Mouse (Mus musculus) thymus, postnatal 14 days (tissue): Measurements from ENCODE around the gene Uaca.

Source experiments
- DNase-seq: peaks from one replicate; pipeline ENCODE4 v3.0.0; 2021

The Uaca gene

GRCm38 (mm10) chr9:60887389-60887811, 93.1 kb downstream of the Uaca start:
- no peak for DNase-seq

- DNase-seq: no peak
Observed at GRCm38 (mm10) chr9:60893511-60893910, 99.2 kb downstream of the Uaca start.

GRCm38 (mm10) chr9:60895486-60896110, 101.3 kb downstream of the Uaca start:
- peak; percentile 16 for DNase-seq

GRCm38 (mm10) chr9:60898291-60899020, 104.1 kb downstream of the Uaca start:
- DNase-seq: no peak

GRCm38 (mm10) chr9:60899201-60899600, 104.9 kb downstream of the Uaca start:
- no peak for DNase-seq

- DNase-seq: no peak
Observed at GRCm38 (mm10) chr9:60899797-60900459, 105.6 kb downstream of the Uaca start.

- DNase-seq: no peak
Observed at GRCm38 (mm10) chr9:60912266-60912665, 117.9 kb downstream of the Uaca start.

- no peak for DNase-seq
Observed at GRCm38 (mm10) chr9:60913626-60914025, 119.3 kb downstream of the Uaca start.

GRCm38 (mm10) chr9:60919936-60920672, 125.8 kb downstream of the Uaca start:
- DNase-seq: no peak

- DNase-seq: no peak
Observed at GRCm38 (mm10) chr9:60920673-60921062, 126.3 kb downstream of the Uaca start.

- no peak for DNase-seq
Observed at GRCm38 (mm10) chr9:60921287-60921686, 126.9 kb downstream of the Uaca start.

- no peak for DNase-seq
Observed at GRCm38 (mm10) chr9:60921831-60922230, 127.5 kb downstream of the Uaca start.

GRCm38 (mm10) chr9:60926301-60926700, 132.0 kb downstream of the Uaca start:
- DNase-seq: no peak

- no peak for DNase-seq
Observed at GRCm38 (mm10) chr9:60929290-60929983, 135.1 kb downstream of the Uaca start.
